Comparison of ENCODE assay signal across 27 mouse cellular contexts in genomic region chr16:46397945-46398344, GRCm38 (mm10).
"Had no signal": no experiment of that assay in that cellular context is flagged by ENCODE, and none has a peak within 500 bp of the region (broad histone marks: within the 10 kb centered on the region; RNA-seq: fewer than 3 reads in every experiment).

No protein-coding gene starts in this region.

- H3K4me1 ChIP-seq: embryonic facial prominence, embryonic 10.5 days; embryonic facial prominence, embryonic 12.5 days; embryonic facial prominence, embryonic 13.5 days; embryonic facial prominence, embryonic 15.5 days; forebrain, embryonic 10.5 days; forebrain, embryonic 12.5 days; forebrain, embryonic 13.5 days; forebrain, embryonic 15.5 days had no signal

- H3K9ac ChIP-seq: embryonic facial prominence, embryonic 12.5 days; embryonic facial prominence, embryonic 13.5 days; embryonic facial prominence, embryonic 15.5 days; forebrain, embryonic 12.5 days; forebrain, embryonic 13.5 days; forebrain, embryonic 15.5 days; forebrain, postnatal 0 days had no signal

- H3K4me2 ChIP-seq: embryonic facial prominence, embryonic 12.5 days; embryonic facial prominence, embryonic 13.5 days; embryonic facial prominence, embryonic 15.5 days; forebrain, embryonic 12.5 days; forebrain, embryonic 13.5 days; forebrain, embryonic 15.5 days had no signal

- H3K4me3 ChIP-seq: embryonic facial prominence, embryonic 10.5 days; embryonic facial prominence, embryonic 12.5 days; embryonic facial prominence, embryonic 13.5 days; embryonic facial prominence, embryonic 15.5 days; erythroblast, embryonic 14.5 days; forebrain, embryonic 10.5 days; forebrain, embryonic 12.5 days; forebrain, embryonic 13.5 days; forebrain, embryonic 15.5 days; gastrocnemius, adult 2 months; heart, adult 2 months had no signal

- H3K9me3 ChIP-seq: embryonic facial prominence, embryonic 10.5 days; embryonic facial prominence, embryonic 12.5 days; embryonic facial prominence, embryonic 13.5 days; embryonic facial prominence, embryonic 15.5 days; forebrain, embryonic 10.5 days; forebrain, embryonic 12.5 days; forebrain, embryonic 13.5 days; forebrain, embryonic 15.5 days had no signal

- DNase-seq: cerebellum, adult 2 months; cerebellum, adult 8-10 months; cerebellum, adult 9-10 months; cerebellum, adult 9-11 months; cerebellum, postnatal 10 days; cerebellum, postnatal 14 days; cerebellum, postnatal 25 days; cerebellum, postnatal 36 days; embryo, embryonic 11 days; forebrain, postnatal 0 days; gastrocnemius, adult 2 months; gastrocnemius, postnatal 10 days; gastrocnemius, postnatal 14 days; gastrocnemius, postnatal 25 days; gastrocnemius, postnatal 36 days; heart, adult 18-20 months; heart, adult 2 months had no signal

- H3K27me3 ChIP-seq: embryonic facial prominence, embryonic 12.5 days; embryonic facial prominence, embryonic 13.5 days; embryonic facial prominence, embryonic 15.5 days; forebrain, embryonic 12.5 days; forebrain, embryonic 13.5 days; forebrain, embryonic 15.5 days had no signal

- H3K36me3 ChIP-seq: embryonic facial prominence, embryonic 12.5 days; forebrain, embryonic 15.5 days had no signal

- ATAC-seq: forebrain, embryonic 13.5 days; forebrain, embryonic 14.5 days; forebrain, embryonic 15.5 days had no signal

- H3K27ac ChIP-seq: embryonic facial prominence, embryonic 10.5 days; embryonic facial prominence, embryonic 12.5 days; embryonic facial prominence, embryonic 13.5 days; embryonic facial prominence, embryonic 15.5 days; forebrain, embryonic 10.5 days; forebrain, embryonic 12.5 days; forebrain, embryonic 13.5 days; forebrain, embryonic 15.5 days; gastrocnemius, adult 2 months; heart, adult 2 months had no signal
